Mouse (Mus musculus) embryonic facial prominence, embryonic 12.5 days (tissue): ENCODE results near the gene Gm20661. TPM values are rescaled to one million over a fixed set of nuclear protein-coding genes. Genes with fewer than 3 reads are reported as not detected.

ENCODE experiments used
- ATAC-seq: fragments of 200-750 bp; cut with Nextera tagmentation; 2 replicates; pipeline ENCODE4 v1.8.0; 2017; ENCODE audit not compliant: insufficient number of reproducible peaks, insufficient read depth, low FRiP score, low TSS enrichment
- H3K27ac ChIP-seq: fragments of 300-500 bp; sonication (generic); 2 replicates; pipeline ENCODE4 v1.5.1; 2016; ENCODE audit warnings: mild to moderate bottlenecking
- H3K27me3 ChIP-seq: fragments of 300-500 bp; sonication (generic); 2 replicates; pipeline ENCODE4 v1.6.1; 2016; ENCODE audit warnings: mild to moderate bottlenecking, moderate library complexity
- H3K36me3 ChIP-seq: fragments of 300-500 bp; sonication (generic); 2 replicates; pipeline ENCODE4 v1.6.1; 2016; ENCODE audit warnings: mild to moderate bottlenecking
- H3K4me1 ChIP-seq: fragments of 300-500 bp; sonication (generic); 2 replicates; pipeline ENCODE4 v1.6.1; 2016
- H3K4me2 ChIP-seq: fragments of 300-500 bp; sonication (generic); replicated peaks from 2 replicates; pipeline ENCODE4 v1.6.1; 2016; ENCODE audit warnings: mild to moderate bottlenecking, moderate library complexity
- H3K4me3 ChIP-seq: fragments of 300-500 bp; sonication (generic); 2 replicates; pipeline ENCODE4 v1.5.1; 2016; ENCODE audit warnings: mild to moderate bottlenecking
- H3K9ac ChIP-seq: fragments of 300-500 bp; sonication (generic); 2 replicates; pipeline ENCODE4 v1.6.1; 2016; ENCODE audit warnings: mild to moderate bottlenecking, moderate library complexity
- H3K9me3 ChIP-seq: fragments of 300-500 bp; sonication (generic); 2 replicates; pipeline ENCODE4 v1.6.1; 2016; ENCODE audit warnings: mild to moderate bottlenecking, moderate library complexity
- WGBS: fragments of 180-500 bp; shearing (Covaris S2); methylation state at CpG from one replicate; pipeline ENCODE4 v1.1.7; 2016; 5-methylcytosine and 5-hydroxymethylcytosine counted together
- polyA plus RNA-seq: library from polyadenylated mRNA; unstranded; fragments of >200 nt; fragmentation: Nextera tagmentation; extraction: Ambion mirVana; gene quantifications from 2 replicates; pipeline ENCODE4 v1.2.1, GENCODE M21; 2016

Gm20661 gene
- polyA plus RNA-seq, 1 experiment from 2014 or later: 8.8 TPM

GRCm38 (mm10) chr9:107986376-107986775, 3.5 kb downstream of the Gm20661 start:
- peaks cover 36% of the 10 kb centered on the region for H3K4me1 ChIP-seq
- ATAC-seq: 0 out of 2 replicates have a peak, but pooled peaks have one; percentile 17
- no peaks in the 10 kb centered on the region for H3K36me3 ChIP-seq
- H3K27ac ChIP-seq: peak overlapping the region; percentile 98
- WGBS: 3% methylated on average over 18 of the region's 18 CpGs
- H3K4me3 ChIP-seq: peak overlapping the region; percentile 87
- H3K27me3 ChIP-seq: no peaks in the 10 kb centered on the region
- H3K4me2 ChIP-seq: peak overlapping the region; percentile 88
- no peak overlapping the region for H3K9ac ChIP-seq
- no peaks in the 10 kb centered on the region for H3K9me3 ChIP-seq

GRCm38 (mm10) chr9:107987950-107988349, 5.1 kb downstream of the Gm20661 start:
- 41% methylated on average over 3 of the region's 3 CpGs for WGBS
- Histone ChIP-seq H3K9me3 (no peaks in the 10 kb centered on the region), H3K27me3 (no peaks in the 10 kb centered on the region), H3K36me3 (no peaks in the 10 kb centered on the region), H3K4me2 (no peak overlapping the region), H3K27ac (peak overlapping the region; percentile 65; the same call in 1 of the 2 replicates), H3K9ac (no peak overlapping the region), H3K4me1 (peaks cover 22% of the 10 kb centered on the region), H3K4me3 (no peak overlapping the region)
- ATAC-seq: no peak

- ATAC-seq: no peak
- peak within 1 kb of the TSS; percentile 5; the same call in 1 of the 2 replicates for H3K27ac ChIP-seq
These were observed 9.3 kb downstream of the Gm20661 start, which contains the start of gene Cdhr4 for GRCm38 (mm10) chr9:107992197-107992596. TSS of gene Cdhr4 (plus strand) at chr9:107992497.

GRCm38 (mm10) chr9:107993013-107993412, 10.2 kb downstream of the Gm20661 start:
- no peak overlapping the region for H3K4me3 ChIP-seq
- no peak overlapping the region for H3K27ac ChIP-seq
- H3K9me3 ChIP-seq: no peaks in the 10 kb centered on the region
- H3K27me3 ChIP-seq: no peaks in the 10 kb centered on the region
- no peak overlapping the region for H3K9ac ChIP-seq
- WGBS: 81% methylated on average over 11 of the region's 11 CpGs
- no peak overlapping the region for H3K4me2 ChIP-seq
- no peak for ATAC-seq
- no peaks in the 10 kb centered on the region for H3K36me3 ChIP-seq
- H3K4me1 ChIP-seq: peaks cover 5% of the 10 kb centered on the region; the same call in 1 of the 2 replicates

More at GRCm38 (mm10) chr9:107992197-107992596, 9.3 kb downstream of the Gm20661 start, which contains the start of gene Cdhr4:
- Histone ChIP-seq H3K36me3 (no peaks in the 10 kb centered on the region), H3K4me2 (no peak within 1 kb of the TSS), H3K4me3 (no peak within 1 kb of the TSS), H3K9ac (no peak within 1 kb of the TSS), H3K9me3 (no peaks in the 10 kb centered on the region), H3K4me1 (peaks cover 10% of the 10 kb centered on the region; the same call in 1 of the 2 replicates), H3K27me3 (no peaks in the 10 kb centered on the region)
- 26% methylated on average over 2 of the region's 2 CpGs for WGBS

- Histone ChIP-seq H3K4me3 (no peak overlapping the region), H3K9ac (no peak overlapping the region), H3K4me2 (no peak overlapping the region), H3K27me3 (no peaks in the 10 kb centered on the region), H3K27ac (0 out of 2 replicates have a peak overlapping the region, but pooled peaks have one; percentile 17), H3K4me1 (no peaks in the 10 kb centered on the region), H3K9me3 (no peaks in the 10 kb centered on the region), H3K36me3 (no peaks in the 10 kb centered on the region)
- no peak for ATAC-seq
- WGBS: 68% methylated on average over 2 of the region's 2 CpGs
These were observed 11.6 kb downstream of the Gm20661 start for GRCm38 (mm10) chr9:107994464-107994863.

GRCm38 (mm10) chr9:107995513-107995912, 12.7 kb downstream of the Gm20661 start:
- Histone ChIP-seq H3K27ac (no peak overlapping the region), H3K27me3 (no peaks in the 10 kb centered on the region), H3K9ac (no peak overlapping the region), H3K36me3 (no peaks in the 10 kb centered on the region), H3K9me3 (no peaks in the 10 kb centered on the region), H3K4me3 (no peak overlapping the region), H3K4me2 (no peak overlapping the region), H3K4me1 (no peaks in the 10 kb centered on the region)
- 94% methylated on average over 21 of the region's 21 CpGs for WGBS
- no peak for ATAC-seq

- H3K9me3 ChIP-seq: no peaks in the 10 kb centered on the region
- H3K4me3 ChIP-seq: no peak within 1 kb of the TSS
- no peak within 1 kb of the TSS for H3K27ac ChIP-seq
- no peak within 1 kb of the TSS for H3K4me2 ChIP-seq
- no peak for ATAC-seq
- no peak within 1 kb of the TSS for H3K9ac ChIP-seq
- WGBS: 94% methylated on average over 5 of the region's 5 CpGs
- no peaks in the 10 kb centered on the region for H3K27me3 ChIP-seq
- no peaks in the 10 kb centered on the region for H3K36me3 ChIP-seq
- no peaks in the 10 kb centered on the region for H3K4me1 ChIP-seq
These were observed 13.2 kb downstream of the Gm20661 start, which contains the start of gene Gm20662 for GRCm38 (mm10) chr9:107996049-107996448. TSS of gene Gm20662 (plus strand) at chr9:107996349.

- Histone ChIP-seq H3K9me3 (no peaks in the 10 kb centered on the region), H3K4me3 (peak within 1 kb of the TSS; percentile 82), H3K36me3 (no peaks in the 10 kb centered on the region), H3K4me2 (peak within 1 kb of the TSS; percentile 84), H3K27ac (peak within 1 kb of the TSS; percentile 94), H3K27me3 (no peaks in the 10 kb centered on the region), H3K9ac (peak within 1 kb of the TSS; percentile 90), H3K4me1 (peaks cover 20% of the 10 kb centered on the region)
- ATAC-seq: peak; percentile 98
- WGBS: under 1% methylated on average over 51 of the region's 51 CpGs
These were observed 19.3 kb downstream of the Gm20661 start, which contains the start of gene Ip6k1 for GRCm38 (mm10) chr9:108001922-108002770. TSS of gene Ip6k1 (plus strand) at chr9:108002501.

GRCm38 (mm10) chr9:108002778-108003530, 20.1 kb downstream of the Gm20661 start:
- H3K4me2 ChIP-seq: peak overlapping the region; percentile 84
- no peaks in the 10 kb centered on the region for H3K27me3 ChIP-seq
- peaks cover 20% of the 10 kb centered on the region for H3K4me1 ChIP-seq
- H3K36me3 ChIP-seq: no peaks in the 10 kb centered on the region
- peak overlapping the region; percentile 94 for H3K27ac ChIP-seq
- H3K9ac ChIP-seq: peak overlapping the region; percentile 90
- H3K9me3 ChIP-seq: no peaks in the 10 kb centered on the region
- peak overlapping the region; percentile 82 for H3K4me3 ChIP-seq
- peak; percentile 45 for ATAC-seq
- under 1% methylated on average over 50 of the region's 50 CpGs for WGBS

GRCm38 (mm10) chr9:108003531-108003890, 20.7 kb downstream of the Gm20661 start:
- 10% methylated on average over 8 of the region's 8 CpGs for WGBS

GRCm38 (mm10) chr9:108008041-108008440, 25.2 kb downstream of the Gm20661 start:
- Histone ChIP-seq H3K27me3 (no peaks in the 10 kb centered on the region), H3K4me3 (no peak overlapping the region), H3K9me3 (no peaks in the 10 kb centered on the region), H3K9ac (no peak overlapping the region), H3K4me1 (peaks cover 18% of the 10 kb centered on the region), H3K36me3 (peaks cover 7% of the 10 kb centered on the region), H3K4me2 (no peak overlapping the region), H3K27ac (no peak overlapping the region)
- no peak for ATAC-seq
- WGBS: 88% methylated on average over 5 of the region's 5 CpGs

More at GRCm38 (mm10) chr9:108003531-108003890, 20.7 kb downstream of the Gm20661 start:
- Histone ChIP-seq H3K4me1 (peaks cover 20% of the 10 kb centered on the region), H3K4me3 (peak overlapping the region; percentile 82), H3K4me2 (peak overlapping the region; percentile 84), H3K36me3 (no peaks in the 10 kb centered on the region), H3K27me3 (no peaks in the 10 kb centered on the region), H3K9ac (peak overlapping the region; percentile 90), H3K9me3 (no peaks in the 10 kb centered on the region), H3K27ac (peak overlapping the region; percentile 94)
- no peak for ATAC-seq
